Mouse (Mus musculus) ES-E14 (cell line): ENCODE results near the gene Stx2. TPM values are rescaled to one million over a fixed set of nuclear protein-coding genes. Genes with fewer than 3 reads are reported as not detected.

Source experiments
- DNase-seq: peaks from one replicate; pipeline ENCODE4 v3.0.0-alpha.2; 2013; ENCODE audit warnings: low read depth, low spot score
- H3K27ac ChIP-seq: 2 replicates; pipeline ENCODE4 v1.5.1; 2012; ENCODE audit warnings: low read depth, mild to moderate bottlenecking, low read length, moderate library complexity, mixed read lengths; ENCODE audit not compliant: poor library complexity, insufficient read depth, severe bottlenecking
- H3K36me3 ChIP-seq: 2 replicates; pipeline ENCODE4 v1.6.1; 2012; ENCODE audit warnings: mild to moderate bottlenecking, low read length, moderate library complexity, mixed read lengths; ENCODE audit not compliant: control insufficient read depth, poor library complexity, insufficient read depth, severe bottlenecking
- H3K4me1 ChIP-seq, 2 experiments: fragments of 150-350 bp in 1 of 2; sonication (generic) in 1 of 2; 2 replicates each; pipeline ENCODE4 v1.6.1; 2012; ENCODE audit warnings: low read length in 2 of 2, mild to moderate bottlenecking in 1 of 2, mixed read lengths in 1 of 2; ENCODE audit not compliant: control insufficient read depth in 2 of 2, insufficient read depth in 2 of 2, poor library complexity in 1 of 2
- H3K4me3 ChIP-seq, 2 experiments: fragments of 150-350 bp in 1 of 2; sonication (generic) in 1 of 2; 2 replicates each; pipeline ENCODE4 v1.5.1; 2012; ENCODE audit warnings: low read length in 2 of 2, low read depth in 1 of 2, mild to moderate bottlenecking in 1 of 2, mixed read lengths in 1 of 2; ENCODE audit not compliant: insufficient read depth in 1 of 2, poor library complexity in 1 of 2, severe bottlenecking in 1 of 2
- H3K9ac ChIP-seq: 2 replicates; pipeline ENCODE4 v1.6.1; 2012; ENCODE audit warnings: low read depth, mild to moderate bottlenecking, low read length, mixed read lengths; ENCODE audit not compliant: poor library complexity, insufficient read depth, severe bottlenecking
- H3K9me3 ChIP-seq: fragments of 150-350 bp; sonication (generic); 2 replicates; pipeline ENCODE4 v1.6.1; 2012; ENCODE audit warnings: low read depth, mild to moderate bottlenecking, low read length; ENCODE audit not compliant: control insufficient read depth, insufficient read depth
- CHD2 ChIP-seq: IDR thresholded peaks from 2 replicates; pipeline ENCODE4 v1.6.1; 2014; ENCODE audit warnings: mild to moderate bottlenecking, low read depth, low read length, inconsistent platforms
- HCFC1 ChIP-seq: IDR thresholded peaks from 2 replicates; pipeline ENCODE4 v1.6.1; 2012; ENCODE audit warnings: low read length, inconsistent platforms, borderline replicate concordance; ENCODE audit not compliant: insufficient read depth
- MAFK ChIP-seq: IDR thresholded peaks from 2 replicates; pipeline ENCODE4 v1.6.1; 2014; ENCODE audit warnings: mild to moderate bottlenecking, low read depth, low read length, inconsistent platforms; ENCODE audit not compliant: insufficient read depth
- ZC3H11A ChIP-seq: IDR thresholded peaks from 2 replicates; pipeline ENCODE4 v1.6.1; 2012; ENCODE audit warnings: low read depth, mild to moderate bottlenecking, inconsistent platforms, low read length, borderline replicate concordance
- ZNF384 ChIP-seq: IDR thresholded peaks from 2 replicates; pipeline ENCODE4 v1.6.1; 2012; ENCODE audit warnings: low read depth, low read length, inconsistent platforms
- in situ Hi-C, 2 experiments: fragments of 600-800 bp; cut with MboI; formaldehyde crosslinking; loops; one replicate each; pipeline ENCODE4 v1.15.1; 2025; ENCODE audit warnings: low sequenced_read_pairs in 2 of 2, inconsistent platforms in 1 of 2; ENCODE audit not compliant: unreplicated experiment in 2 of 2
- total RNA-seq: library from RNA; depleted of rRNA; stranded (reverse); fragments of 300-350 nt; gene quantifications from 2 replicates; pipeline ENCODE4 v1.2.3, GENCODE M21; 2012

The Stx2 gene
- total RNA-seq, 1 experiment: 9.4 TPM

- DNase-seq: peak; percentile 54
- Histone ChIP-seq H3K4me3 (peak within 1 kb of the TSS; percentile 38 to 50), H3K4me1 (peaks cover 0 to 5% of the 10 kb centered on the region in 2 experiments; a peak in 1 of 4 replicates), H3K27ac (no peak within 1 kb of the TSS), H3K9ac (peak within 1 kb of the TSS; percentile 1; the same call in 1 of the 2 replicates), H3K36me3 (no peaks in the 10 kb centered on the region), H3K9me3 (no peaks in the 10 kb centered on the region)
- no peak for TF ChIP-seq ZNF384
- TF ChIP-seq CHD2: no peak
- TF ChIP-seq ZC3H11A: no peak
- no peak for TF ChIP-seq MAFK
- TF ChIP-seq HCFC1: no peak
- in situ Hi-C loops: no loop called here
These were observed 54.9 kb downstream of the Stx2 start, which contains the start of gene Rimbp2 for GRCm38 (mm10) chr5:128953278-128954070. Rimbp2 (minus strand) TSS chr5:128953486.

- no peak overlapping the region for H3K27ac ChIP-seq
- DNase-seq: no peak
- peaks cover 0 to 5% of the 10 kb centered on the region in 2 experiments; a peak in 1 of 4 replicates for H3K4me1 ChIP-seq
- no peak for TF ChIP-seq MAFK
- TF ChIP-seq ZC3H11A: no peak
- TF ChIP-seq ZNF384: no peak
- no peak for TF ChIP-seq HCFC1
- no peak for TF ChIP-seq CHD2
- H3K9ac ChIP-seq: peak overlapping the region; percentile 1; the same call in 1 of the 2 replicates
- H3K4me3 ChIP-seq: peak overlapping the region; percentile 37 to 50
- no peaks in the 10 kb centered on the region for H3K9me3 ChIP-seq
- in situ Hi-C loops: no loop called here
- H3K36me3 ChIP-seq: no peaks in the 10 kb centered on the region
These were observed 55.8 kb downstream of the Stx2 start for GRCm38 (mm10) chr5:128952291-128953195.

- DNase-seq: no peak
- Histone ChIP-seq H3K4me1 (peaks cover 0 to 5% of the 10 kb centered on the region in 2 experiments; a peak in 1 of 4 replicates), H3K27ac (no peak overlapping the region), H3K4me3 (no peak overlapping the region), H3K9ac (no peak overlapping the region), H3K36me3 (no peaks in the 10 kb centered on the region), H3K9me3 (no peaks in the 10 kb centered on the region)
- TF ChIP-seq MAFK: no peak
- TF ChIP-seq ZNF384: no peak
- TF ChIP-seq CHD2: no peak
- no peak for TF ChIP-seq ZC3H11A
- in situ Hi-C loops: no loop called here
These were observed 56.9 kb downstream of the Stx2 start for GRCm38 (mm10) chr5:128951472-128951871.

DNA sequence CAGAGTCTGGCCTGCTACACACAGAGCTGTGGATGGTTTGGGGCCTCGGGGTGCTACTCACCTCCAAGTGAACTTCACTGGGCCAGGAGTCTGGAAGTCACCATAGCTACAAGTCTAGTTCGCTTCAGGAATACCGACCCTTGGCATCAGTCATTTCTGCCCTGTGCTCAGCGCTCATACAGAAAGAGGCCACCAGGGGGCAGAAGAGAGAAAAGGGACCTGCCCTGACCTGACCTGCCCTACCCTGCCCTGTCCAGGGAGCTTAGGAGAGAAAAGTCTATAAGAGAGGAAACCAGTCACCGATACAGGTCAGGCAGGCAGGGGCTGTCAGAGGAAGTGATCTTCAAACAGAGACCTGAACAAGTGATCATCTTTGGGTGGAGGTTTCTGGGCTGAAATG is 61.3 kb downstream of the Stx2 start:
- in situ Hi-C loops: no loop called here
- no peak for DNase-seq
- Histone ChIP-seq H3K4me1 (no peaks in the 10 kb centered on the region; a peak in 1 of 4 replicates), H3K4me3 (no peak overlapping the region), H3K27ac (no peak overlapping the region), H3K9me3 (no peaks in the 10 kb centered on the region), H3K9ac (no peak overlapping the region), H3K36me3 (no peaks in the 10 kb centered on the region)
- TF ChIP-seq ZC3H11A (no peak), HCFC1 (no peak), MAFK (no peak), ZNF384 (no peak), CHD2 (no peak)
